Mouse (Mus musculus): ENCODE results near the gene Golga2.

Golga2 gene

GRCm38 (mm10) chr2:32287334-32287840 is at the start of gene Golga2:
Gene Golga2, plus strand, starts transcription at chr2:32287384.
- no peak for DNase-seq

- no peak for DNase-seq
These were observed 49.6 kb upstream of the Golga2 start for GRCm38 (mm10) chr2:32237571-32237970.

- no peak for DNase-seq
These were observed 48.3 kb upstream of the Golga2 start for GRCm38 (mm10) chr2:32238708-32239435.

GRCm38 (mm10) chr2:32240591-32240990 is 46.6 kb upstream of the Golga2 start:
- DNase-seq, result no peak

GRCm38 (mm10) chr2:32242986-32243385 is 44.2 kb upstream of the Golga2 start:
- DNase-seq, result no peak

GRCm38 (mm10) chr2:32246741-32247140 is 40.4 kb upstream of the Golga2 start:
- DNase-seq, result no peak

GRCm38 (mm10) chr2:32248377-32249361 is 38.5 kb upstream of the Golga2 start:
- no peak for DNase-seq

GRCm38 (mm10) chr2:32251791-32252527 is 35.2 kb upstream of the Golga2 start:
- DNase-seq, result no peak

GRCm38 (mm10) chr2:32252658-32253057 is 34.5 kb upstream of the Golga2 start:
- DNase-seq, result no peak

- DNase-seq, result no peak
These were observed 33.8 kb upstream of the Golga2 start for GRCm38 (mm10) chr2:32253352-32253751.

GRCm38 (mm10) chr2:32254563-32254962 is 32.6 kb upstream of the Golga2 start:
- no peak for DNase-seq

- DNase-seq, result no peak
These were observed 30.9 kb upstream of the Golga2 start for GRCm38 (mm10) chr2:32256273-32256672.

GRCm38 (mm10) chr2:32258887-32259533 is 28.2 kb upstream of the Golga2 start:
- DNase-seq, result no peak

GRCm38 (mm10) chr2:32259657-32260417 is 27.3 kb upstream of the Golga2 start, which contains the start of gene Uck1:
Gene Uck1, minus strand, starts transcription at chr2:32260159.
- DNase-seq, result peak; percentile 86 to 92

GRCm38 (mm10) chr2:32260635-32261034 is 26.5 kb upstream of the Golga2 start:
- peak; percentile 70 to 74 for DNase-seq

GRCm38 (mm10) chr2:32275823-32276222 is 11.4 kb upstream of the Golga2 start:
- DNase-seq, result no peak

- no peak for DNase-seq
These were observed 4.9 kb upstream of the Golga2 start for GRCm38 (mm10) chr2:32282289-32282688.

GRCm38 (mm10) chr2:32282727-32283126 is 4.5 kb upstream of the Golga2 start:
- DNase-seq, result peak; percentile 47 to 48

- DNase-seq, result no peak
These were observed 3.2 kb upstream of the Golga2 start for GRCm38 (mm10) chr2:32283986-32284385.

GRCm38 (mm10) chr2:32287923-32288367 is 761 bp downstream of the Golga2 start, which contains the start of gene Swi5:
Gene Swi5, minus strand, starts transcription at chr2:32288075.
- peak; percentile 98 for DNase-seq

- DNase-seq, result no peak
These were observed 1.3 kb downstream of the Golga2 start for GRCm38 (mm10) chr2:32288371-32288931.
